Mouse (Mus musculus) embryonic facial prominence, embryonic 11.5 days (tissue): ENCODE results near the gene Klhl6. TPM values are rescaled to one million over a fixed set of nuclear protein-coding genes. Genes with fewer than 3 reads are reported as not detected.
"Not testable (repeated sequence)": the region's sequence is repeated elsewhere in the genome, so short reads cannot be mapped to it uniquely, and the experiment has no call there.

Experiments used
- ATAC-seq: fragments of 200-750 bp; cut with Nextera tagmentation; replicated peaks from 2 replicates; pipeline ENCODE4 v1.8.0; 2017; ENCODE audit warnings: low read depth; ENCODE audit not compliant: insufficient number of reproducible peaks, low FRiP score, low TSS enrichment
- DNase-seq: peaks from one replicate; pipeline ENCODE4 v3.0.0-alpha.2; 2015; ENCODE audit warnings: low spot score
- H3K27ac ChIP-seq: fragments of 300-500 bp; sonication (generic); replicated peaks from 2 replicates; pipeline ENCODE4 v1.5.1; 2014; ENCODE audit warnings: mild to moderate bottlenecking, low read depth, low read length, control low read depth
- H3K27me3 ChIP-seq: fragments of 300-500 bp; sonication (generic); 2 replicates; pipeline ENCODE4 v1.6.1; 2014; ENCODE audit warnings: mild to moderate bottlenecking, low read length, moderate library complexity, mixed read lengths; ENCODE audit not compliant: control insufficient read depth, insufficient read depth
- H3K36me3 ChIP-seq: fragments of 300-500 bp; sonication (generic); replicated peaks from 2 replicates; pipeline ENCODE4 v1.6.1; 2014; ENCODE audit warnings: low read depth, mild to moderate bottlenecking, low read length, moderate library complexity, mixed read lengths; ENCODE audit not compliant: control insufficient read depth, insufficient read depth
- H3K4me1 ChIP-seq: fragments of 300-500 bp; sonication (generic); 2 replicates; pipeline ENCODE4 v1.6.1; 2014; ENCODE audit warnings: low read length, mixed read lengths; ENCODE audit not compliant: control insufficient read depth, insufficient read depth
- H3K4me2 ChIP-seq: fragments of 300-500 bp; sonication (generic); 2 replicates; pipeline ENCODE4 v1.6.1; 2014; ENCODE audit warnings: low read depth, mild to moderate bottlenecking, control low read depth, low read length, moderate library complexity
- H3K4me3 ChIP-seq: fragments of 300-500 bp; sonication (generic); 2 replicates; pipeline ENCODE4 v1.5.1; 2014; ENCODE audit warnings: low read depth, low read length, control low read depth
- H3K9ac ChIP-seq: fragments of 300-500 bp; sonication (generic); replicated peaks from 2 replicates; pipeline ENCODE4 v1.6.1; 2014; ENCODE audit warnings: mild to moderate bottlenecking, control low read depth, low read length
- H3K9me3 ChIP-seq: fragments of 300-500 bp; sonication (generic); replicated peaks from 2 replicates; pipeline ENCODE4 v1.6.1; 2016; ENCODE audit warnings: mild to moderate bottlenecking, low read length, inconsistent platforms, mixed read lengths; ENCODE audit not compliant: control insufficient read depth
- WGBS: fragments of 180-500 bp; shearing (Covaris S2); extraction: QIAGEN DNeasy Blood & Tissue Kit; methylation state at CpG from one replicate; pipeline ENCODE4 v1.1.7; 2014; 5-methylcytosine and 5-hydroxymethylcytosine counted together
- polyA plus RNA-seq: library from polyadenylated mRNA; unstranded; fragments of >200 nt; fragmentation: Nextera tagmentation; extraction: Ambion mirVana; gene quantifications from 2 replicates; pipeline ENCODE4 v1.2.1, GENCODE M21; 2014

The Klhl6 gene
- polyA plus RNA-seq, 1 experiment from 2014 or later: 6.8 TPM

- not testable (repeated sequence) for H3K9ac ChIP-seq, ATAC-seq, H3K36me3 ChIP-seq, H3K4me2 ChIP-seq, H3K27me3 ChIP-seq, H3K4me3 ChIP-seq, H3K27ac ChIP-seq, H3K9me3 ChIP-seq, H3K4me1 ChIP-seq
- 15% methylated on average over 6 of the region's 6 CpGs for WGBS
- DNase-seq: peak; percentile 26
These were observed 14.1 kb upstream of the Klhl6 start for GRCm38 (mm10) chr16:19996913-19997312.

- ATAC-seq (no peak), DNase-seq (no peak)
- Histone ChIP-seq H3K9me3 (no peaks in the 10 kb centered on the region), H3K27ac (no peak overlapping the region), H3K4me1 (no peaks in the 10 kb centered on the region), H3K36me3 (no peaks in the 10 kb centered on the region), H3K4me2 (no peak overlapping the region), H3K4me3 (no peak overlapping the region), H3K9ac (no peak overlapping the region), H3K27me3 (no peaks in the 10 kb centered on the region)
These were observed 13.0 kb upstream of the Klhl6 start for GRCm38 (mm10) chr16:19995818-19996217.

DNA sequence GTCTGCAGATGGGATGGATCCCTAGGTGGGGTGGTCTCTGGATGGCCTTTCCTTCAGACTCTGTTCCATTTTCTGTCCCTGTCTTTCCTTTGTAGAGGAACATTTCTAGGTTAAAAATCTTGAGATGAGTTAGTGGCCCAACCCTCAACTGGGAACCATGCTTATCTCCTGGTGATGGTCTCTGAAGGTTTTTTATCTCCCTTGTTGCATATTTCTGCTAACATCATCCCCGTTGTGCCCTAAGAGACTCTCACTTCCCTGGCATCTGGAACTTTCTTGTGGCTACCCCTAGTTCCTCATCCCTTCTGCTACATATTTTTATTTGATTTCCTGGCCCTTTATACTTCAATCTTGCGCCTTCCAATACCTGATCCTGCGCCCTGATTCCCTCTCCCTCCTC is 10.4 kb upstream of the Klhl6 start:
- Histone ChIP-seq H3K9me3 (no peaks in the 10 kb centered on the region), H3K36me3 (no peaks in the 10 kb centered on the region), H3K4me1 (no peaks in the 10 kb centered on the region), H3K9ac (no peak overlapping the region), H3K27me3 (no peaks in the 10 kb centered on the region), H3K27ac (no peak overlapping the region), H3K4me2 (no peak overlapping the region), H3K4me3 (no peak overlapping the region)
- DNase-seq (no peak), ATAC-seq (no peak)
- WGBS: 82% methylated on average over 3 of the region's 3 CpGs

GRCm38 (mm10) chr16:19990536-19990935 is 7.7 kb upstream of the Klhl6 start:
- Histone ChIP-seq H3K27ac (no peak overlapping the region), H3K4me3 (no peak overlapping the region), H3K36me3 (no peaks in the 10 kb centered on the region), H3K9ac (no peak overlapping the region), H3K4me1 (no peaks in the 10 kb centered on the region), H3K4me2 (no peak overlapping the region), H3K27me3 (no peaks in the 10 kb centered on the region), H3K9me3 (no peaks in the 10 kb centered on the region)
- ATAC-seq (no peak), DNase-seq (no peak)

DNA sequence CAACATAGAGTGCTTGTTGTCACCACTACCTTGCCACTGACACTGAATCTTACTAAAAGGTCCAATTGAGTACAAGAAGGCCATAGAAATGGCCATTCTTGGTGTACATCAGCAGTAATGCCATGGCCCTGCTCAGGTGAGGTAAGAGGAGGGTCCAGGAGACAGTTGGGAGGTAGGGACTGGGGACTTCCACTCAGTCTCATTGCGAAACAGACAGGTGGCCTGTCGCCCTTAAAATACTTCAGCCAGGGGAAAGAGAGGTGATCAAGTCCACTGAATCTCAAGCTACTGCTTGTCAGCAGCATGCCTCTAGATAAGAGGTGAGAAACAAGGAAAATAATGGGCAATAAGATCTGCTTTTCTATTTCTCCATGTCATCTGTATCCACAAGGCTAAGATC is 4.8 kb upstream of the Klhl6 start:
- Histone ChIP-seq H3K9ac (no peak overlapping the region), H3K27ac (no peak overlapping the region), H3K36me3 (no peaks in the 10 kb centered on the region), H3K4me3 (no peak overlapping the region), H3K27me3 (no peaks in the 10 kb centered on the region), H3K9me3 (no peaks in the 10 kb centered on the region), H3K4me2 (no peak overlapping the region), H3K4me1 (no peaks in the 10 kb centered on the region)
- 88% methylated on average over 2 of the region's 2 CpGs for WGBS
- DNase-seq (no peak), ATAC-seq (no peak)

- no peak for DNase-seq
- H3K4me1 ChIP-seq: no peaks in the 10 kb centered on the region
- no peak overlapping the region for H3K4me3 ChIP-seq
- H3K4me2 ChIP-seq: no peak overlapping the region
- no peaks in the 10 kb centered on the region for H3K36me3 ChIP-seq
- H3K27me3 ChIP-seq: no peaks in the 10 kb centered on the region
- H3K27ac ChIP-seq: no peak overlapping the region
- ATAC-seq: no peak
- no peak overlapping the region for H3K9ac ChIP-seq
- H3K9me3 ChIP-seq: no peaks in the 10 kb centered on the region
- 83% methylated on average over 2 of the region's 2 CpGs for WGBS
These were observed 2.2 kb upstream of the Klhl6 start for GRCm38 (mm10) chr16:19984884-19985643.

- WGBS: 76% methylated on average over 4 of the region's 4 CpGs
- H3K4me2 ChIP-seq: no peak overlapping the region
- ATAC-seq (no peak), DNase-seq (no peak)
- no peaks in the 10 kb centered on the region for H3K4me1 ChIP-seq
- H3K9ac ChIP-seq: no peak overlapping the region
- H3K27ac ChIP-seq: no peak overlapping the region
- no peaks in the 10 kb centered on the region for H3K36me3 ChIP-seq
- H3K4me3 ChIP-seq: no peak overlapping the region
- no peaks in the 10 kb centered on the region for H3K27me3 ChIP-seq
- no peaks in the 10 kb centered on the region for H3K9me3 ChIP-seq
These were observed 722 bp upstream of the Klhl6 start for GRCm38 (mm10) chr16:19983559-19983958.

GRCm38 (mm10) chr16:19981684-19982083 is 1.2 kb downstream of the Klhl6 start:
- Histone ChIP-seq H3K9me3 (no peaks in the 10 kb centered on the region), H3K4me2 (no peak overlapping the region), H3K27me3 (no peaks in the 10 kb centered on the region), H3K4me1 (no peaks in the 10 kb centered on the region), H3K9ac (no peak overlapping the region), H3K27ac (no peak overlapping the region), H3K36me3 (no peaks in the 10 kb centered on the region), H3K4me3 (no peak overlapping the region)
- DNase-seq (no peak), ATAC-seq (no peak)
- WGBS: 86% methylated on average over 2 of the region's 2 CpGs
